Mouse (Mus musculus) lung, embryonic 14.5 days (tissue): ENCODE data around the gene Kalrn. TPM values are rescaled to one million over a fixed set of nuclear protein-coding genes. Genes with fewer than 3 reads are reported as not detected.

Experiments
- ATAC-seq: fragments of 200-750 bp; cut with Nextera tagmentation; 2 replicates; pipeline ENCODE4 v1.8.0; 2017; ENCODE audit warnings: mild to moderate bottlenecking, moderate TSS enrichment, moderate library complexity; ENCODE audit not compliant: insufficient read depth
- DNase-seq: peaks from one replicate; pipeline ENCODE4 v3.0.0-alpha.2; 2015
- H3K27ac ChIP-seq: fragments of 300-500 bp; sonication (generic); 2 replicates; pipeline ENCODE4 v1.5.1; 2014; ENCODE audit warnings: low read depth, mild to moderate bottlenecking, moderate library complexity
- H3K27me3 ChIP-seq: fragments of 300-500 bp; sonication (generic); 2 replicates; pipeline ENCODE4 v1.6.1; 2014; ENCODE audit warnings: low read length, control low read depth; ENCODE audit not compliant: insufficient read depth
- H3K36me3 ChIP-seq: fragments of 300-500 bp; sonication (generic); 2 replicates; pipeline ENCODE4 v1.6.1; 2014; ENCODE audit warnings: control low read depth; ENCODE audit not compliant: insufficient read depth
- H3K4me1 ChIP-seq: fragments of 300-500 bp; sonication (generic); 2 replicates; pipeline ENCODE4 v1.6.1; 2014; ENCODE audit warnings: antibody characterized with exemption, control low read depth; ENCODE audit not compliant: insufficient read depth
- H3K4me2 ChIP-seq: fragments of 300-500 bp; sonication (generic); 2 replicates; pipeline ENCODE4 v1.6.1; 2014; ENCODE audit warnings: mild to moderate bottlenecking
- H3K4me3 ChIP-seq: fragments of 300-500 bp; sonication (generic); 2 replicates; pipeline ENCODE4 v1.5.1; 2014; ENCODE audit warnings: low read depth, low read length
- H3K9ac ChIP-seq: fragments of 300-500 bp; sonication (generic); 2 replicates; pipeline ENCODE4 v1.6.1; 2014
- H3K9me3 ChIP-seq: fragments of 300-500 bp; sonication (generic); 2 replicates; pipeline ENCODE4 v1.6.1; 2016; ENCODE audit warnings: low read depth, low read length, control low read depth
- CTCF ChIP-seq: IDR thresholded peaks from 2 replicates; pipeline ENCODE4 v1.5.1; 2016; ENCODE audit warnings: antibody characterized with exemption, low read depth
- WGBS: fragments of 180-500 bp; shearing (Covaris S2); extraction: QIAGEN DNeasy Blood & Tissue Kit; methylation state at CpG from one replicate; pipeline ENCODE4 v1.1.7; 2014; 5-methylcytosine and 5-hydroxymethylcytosine counted together
- polyA plus RNA-seq: library from polyadenylated mRNA; unstranded; fragments of >200 nt; fragmentation: Nextera tagmentation; extraction: Ambion mirVana; gene quantifications from 2 replicates; pipeline ENCODE4 v1.2.1, GENCODE M21; 2014

Kalrn gene
- polyA plus RNA-seq, 1 experiment from 2014 or later, result 15.0 TPM

DNA sequence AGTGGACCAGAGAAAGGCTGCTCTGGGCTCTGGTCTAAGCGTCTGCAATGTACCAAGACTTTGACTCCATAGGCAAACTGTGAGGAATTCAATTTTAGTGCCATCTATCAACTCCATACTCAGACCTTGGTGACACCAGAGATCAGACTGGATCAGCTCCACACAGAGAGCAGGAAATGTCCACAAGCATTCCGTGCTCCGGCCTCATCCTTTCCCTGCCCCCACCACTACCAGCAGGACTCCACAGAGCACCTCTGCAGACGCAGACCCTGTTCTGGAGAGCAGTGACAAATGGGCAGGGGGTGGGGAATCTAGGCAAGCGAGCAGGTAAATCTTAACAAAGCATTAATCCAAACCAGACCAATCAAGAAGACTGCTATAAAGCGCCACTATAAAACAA is 15.4 kb downstream of the Kalrn start:
- Histone ChIP-seq H3K27ac (no peak overlapping the region), H3K4me3 (no peak overlapping the region), H3K9ac (no peak overlapping the region), H3K36me3 (no peaks in the 10 kb centered on the region), H3K4me1 (peaks cover 9% of the 10 kb centered on the region; the same call in 1 of the 2 replicates), H3K4me2 (no peak overlapping the region), H3K27me3 (no peaks in the 10 kb centered on the region), H3K9me3 (no peaks in the 10 kb centered on the region)
- TF ChIP-seq CTCF, result no peak
- DNase-seq, result no peak
- 33% methylated on average over 6 of the region's 6 CpGs for WGBS
- ATAC-seq, result no peak

- H3K36me3 ChIP-seq, result no peaks in the 10 kb centered on the region
- 68% methylated on average over 1 of the region's 1 CpGs for WGBS
- TF ChIP-seq CTCF, result no peak
- no peak for DNase-seq
- H3K27me3 ChIP-seq, result no peaks in the 10 kb centered on the region
- ATAC-seq, result no peak
- no peak overlapping the region for H3K4me3 ChIP-seq
- no peak overlapping the region for H3K4me2 ChIP-seq
- no peaks in the 10 kb centered on the region for H3K9me3 ChIP-seq
- no peak overlapping the region for H3K9ac ChIP-seq
- H3K4me1 ChIP-seq, result peaks cover 4% of the 10 kb centered on the region; the same call in 1 of the 2 replicates
- no peak overlapping the region for H3K27ac ChIP-seq
Measured at GRCm38 (mm10) chr16:34552731-34553130, 20.6 kb downstream of the Kalrn start.

DNA sequence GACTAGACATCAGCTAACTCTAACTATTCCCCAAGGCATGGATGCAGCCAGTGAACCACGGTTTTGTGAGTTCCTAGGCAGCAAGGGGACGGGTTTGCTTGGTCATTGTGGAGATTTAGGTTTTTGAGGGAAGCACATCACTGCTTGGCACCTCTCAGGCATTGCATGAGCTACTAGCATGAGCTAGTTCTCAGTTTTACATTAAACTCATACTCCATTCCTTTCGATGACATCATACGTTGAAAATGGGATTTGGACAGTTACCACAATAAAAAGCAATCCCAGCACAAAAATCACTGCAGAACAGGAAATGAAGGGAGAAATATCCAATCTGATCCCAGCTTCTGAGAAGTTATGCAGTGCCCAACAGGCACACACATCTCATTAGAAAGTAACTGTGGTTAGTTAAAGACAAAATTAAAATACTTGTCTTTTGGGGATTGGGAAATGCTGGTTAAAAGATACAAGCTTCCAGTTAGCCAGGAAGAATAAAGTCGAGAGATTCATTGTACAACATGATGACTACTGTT is 23.8 kb downstream of the Kalrn start:
- Histone ChIP-seq H3K27me3 (no peaks in the 10 kb centered on the region), H3K27ac (no peak overlapping the region), H3K36me3 (no peaks in the 10 kb centered on the region), H3K9me3 (no peaks in the 10 kb centered on the region), H3K4me3 (no peak overlapping the region), H3K9ac (no peak overlapping the region), H3K4me1 (peaks cover 3% of the 10 kb centered on the region; the same call in 1 of the 2 replicates), H3K4me2 (no peak overlapping the region)
- DNase-seq, result peak; percentile 26
- ATAC-seq, result no peak
- 81% methylated on average over 5 of the region's 5 CpGs for WGBS
- no peak for TF ChIP-seq CTCF

DNA sequence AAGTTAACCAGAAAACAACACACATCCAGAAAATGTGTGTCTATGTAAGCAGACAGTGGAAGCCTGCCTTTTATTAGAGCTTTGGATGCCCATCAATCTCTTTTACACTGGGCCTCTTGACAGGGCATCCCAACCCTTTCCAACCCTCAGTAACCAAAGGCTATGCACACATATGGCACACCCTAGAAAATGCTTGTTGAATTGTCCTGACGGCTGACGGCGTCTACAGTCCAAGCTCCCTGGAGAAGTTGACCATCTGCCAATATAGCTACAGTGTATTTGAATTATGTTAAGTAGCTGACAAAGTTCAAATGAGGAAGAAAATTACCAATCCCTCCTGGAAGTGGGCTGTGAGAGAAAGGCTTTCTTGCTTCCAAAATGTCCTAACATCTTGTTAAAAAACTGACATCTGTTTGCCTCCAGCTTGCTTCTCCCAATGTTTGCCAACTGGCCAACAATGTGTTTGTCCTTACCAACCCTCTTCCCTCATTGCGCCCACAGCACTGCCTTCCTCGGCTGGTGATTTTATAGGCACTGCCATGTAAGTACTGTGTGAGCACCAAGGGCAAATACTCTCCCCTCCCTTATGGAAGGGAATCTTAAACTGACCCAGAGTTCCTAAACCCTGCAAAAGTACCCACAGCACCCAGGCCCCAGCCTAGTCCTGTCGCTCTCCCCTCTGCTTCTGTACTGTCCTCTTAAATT is 26.4 kb downstream of the Kalrn start:
- Histone ChIP-seq H3K4me3 (no peak overlapping the region), H3K27me3 (no peaks in the 10 kb centered on the region), H3K9me3 (peaks cover 4% of the 10 kb centered on the region; the same call in 1 of the 2 replicates), H3K4me1 (no peaks in the 10 kb centered on the region), H3K4me2 (no peak overlapping the region), H3K9ac (no peak overlapping the region), H3K27ac (no peak overlapping the region), H3K36me3 (no peaks in the 10 kb centered on the region)
- TF ChIP-seq CTCF, result no peak
- 47% methylated on average over 6 of the region's 6 CpGs for WGBS
- peak; percentile 71 for DNase-seq
- ATAC-seq, result no peak

- 79% methylated on average over 4 of the region's 4 CpGs for WGBS
- TF ChIP-seq CTCF, result no peak
Measured at GRCm38 (mm10) chr16:34543754-34544153, 29.6 kb downstream of the Kalrn start.

GRCm38 (mm10) chr16:34542341-34542740 is 31.0 kb downstream of the Kalrn start:
- H3K36me3 ChIP-seq, result no peaks in the 10 kb centered on the region
- ATAC-seq (no peak), DNase-seq (no peak)
- no peak for TF ChIP-seq CTCF
- no peak overlapping the region for H3K27ac ChIP-seq
- no peak overlapping the region for H3K4me2 ChIP-seq
- no peak overlapping the region for H3K4me3 ChIP-seq
- no peaks in the 10 kb centered on the region for H3K27me3 ChIP-seq
- WGBS, result 96% methylated on average over 2 of the region's 2 CpGs
- no peaks in the 10 kb centered on the region for H3K4me1 ChIP-seq
- no peak overlapping the region for H3K9ac ChIP-seq
- peaks cover 4% of the 10 kb centered on the region; the same call in 1 of the 2 replicates for H3K9me3 ChIP-seq

More at GRCm38 (mm10) chr16:34543754-34544153, 29.6 kb downstream of the Kalrn start:
- H3K4me1 ChIP-seq, result no peaks in the 10 kb centered on the region
- H3K9me3 ChIP-seq, result peaks cover 4% of the 10 kb centered on the region; the same call in 1 of the 2 replicates
- no peak overlapping the region for H3K9ac ChIP-seq
- ATAC-seq (no peak), DNase-seq (no peak)
- H3K4me2 ChIP-seq, result no peak overlapping the region
- no peak overlapping the region for H3K27ac ChIP-seq
- H3K36me3 ChIP-seq, result no peaks in the 10 kb centered on the region
- no peaks in the 10 kb centered on the region for H3K27me3 ChIP-seq
- no peak overlapping the region for H3K4me3 ChIP-seq

DNA sequence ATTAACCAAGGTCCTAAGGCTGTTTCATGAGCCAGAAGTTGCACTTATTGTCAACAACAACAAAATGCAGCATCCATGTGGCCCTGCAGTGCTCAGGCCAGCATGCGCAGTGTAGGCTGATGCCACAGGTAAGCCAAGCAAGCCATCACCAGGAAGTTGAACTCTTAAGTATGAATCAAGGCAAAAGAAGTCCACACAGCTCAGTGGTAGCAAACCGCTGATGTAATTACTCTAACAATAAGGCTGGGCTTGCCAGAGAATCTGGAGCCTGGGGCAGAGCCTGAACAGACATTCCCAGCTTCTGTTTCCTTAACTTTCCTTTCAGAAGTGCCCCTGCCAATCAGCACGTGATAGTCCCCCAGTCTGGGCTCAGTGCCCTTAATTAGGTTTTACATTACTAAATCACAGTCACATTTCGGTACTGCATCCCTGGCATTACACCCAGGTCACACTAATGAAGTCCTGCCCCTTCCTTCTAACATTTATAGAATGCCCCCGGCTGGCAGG is 34.6 kb downstream of the Kalrn start:
- DNase-seq (no peak), ATAC-seq (no peak)
- Histone ChIP-seq H3K36me3 (no peaks in the 10 kb centered on the region), H3K9ac (no peak overlapping the region), H3K4me1 (peaks cover 3% of the 10 kb centered on the region; the same call in 1 of the 2 replicates), H3K27me3 (no peaks in the 10 kb centered on the region), H3K4me3 (no peak overlapping the region), H3K27ac (no peak overlapping the region), H3K9me3 (peaks cover 4% of the 10 kb centered on the region; the same call in 1 of the 2 replicates), H3K4me2 (no peak overlapping the region)
- no peak for TF ChIP-seq CTCF
- WGBS, result 78% methylated on average over 5 of the region's 5 CpGs
